Mouse (Mus musculus) B cell, adult 2 months (primary cell): ENCODE results near the gene Frat2.
A peak's percentile ranks its signal among the peaks of the same experiment; 100 is the strongest.

ENCODE experiments used
- DNase-seq, 2 experiments: peaks; one replicate each; pipeline ENCODE4 v3.0.0; 2022

Gene Frat2

DNA sequence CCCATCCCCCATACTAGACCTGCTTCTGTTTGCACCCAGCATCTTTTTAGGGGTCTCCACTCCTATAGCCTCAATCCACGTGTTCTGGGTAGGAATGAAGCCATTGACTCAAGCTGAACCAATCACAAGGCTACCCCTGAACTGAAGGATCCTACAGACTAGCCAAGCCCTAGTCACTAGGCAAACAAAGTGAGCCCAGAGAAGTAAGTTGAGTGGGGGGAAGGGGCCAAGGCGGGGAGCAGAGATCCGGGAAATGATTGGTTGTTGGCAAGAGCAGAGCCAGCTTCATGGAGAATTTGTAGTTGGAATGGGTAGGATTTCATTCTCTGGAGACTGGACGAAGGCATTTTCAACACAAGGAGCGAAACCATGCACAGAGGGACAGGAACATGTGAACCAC lies 31.0 kb downstream of the Frat2 start:
- no peak for DNase-seq

DNA sequence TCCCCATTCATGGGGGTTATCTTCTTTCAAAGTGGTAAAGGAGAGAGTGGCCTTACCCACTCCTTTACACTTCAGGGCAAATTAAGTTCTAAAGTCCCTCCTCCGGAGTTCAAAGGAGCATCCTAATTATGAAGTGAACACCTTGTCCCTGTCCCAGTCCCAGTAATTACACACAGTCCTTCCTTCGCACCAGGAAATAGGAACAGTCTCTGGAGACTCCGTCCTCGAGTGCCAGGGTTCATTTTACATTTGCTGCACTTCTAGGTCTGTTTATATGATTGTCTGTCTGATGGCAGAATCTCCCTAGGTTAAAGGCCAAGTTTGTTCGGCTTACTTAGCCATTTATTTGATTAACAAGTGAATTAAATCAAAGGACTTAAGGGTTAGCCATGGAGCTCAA lies 31.5 kb downstream of the Frat2 start:
- DNase-seq = no peak

DNA sequence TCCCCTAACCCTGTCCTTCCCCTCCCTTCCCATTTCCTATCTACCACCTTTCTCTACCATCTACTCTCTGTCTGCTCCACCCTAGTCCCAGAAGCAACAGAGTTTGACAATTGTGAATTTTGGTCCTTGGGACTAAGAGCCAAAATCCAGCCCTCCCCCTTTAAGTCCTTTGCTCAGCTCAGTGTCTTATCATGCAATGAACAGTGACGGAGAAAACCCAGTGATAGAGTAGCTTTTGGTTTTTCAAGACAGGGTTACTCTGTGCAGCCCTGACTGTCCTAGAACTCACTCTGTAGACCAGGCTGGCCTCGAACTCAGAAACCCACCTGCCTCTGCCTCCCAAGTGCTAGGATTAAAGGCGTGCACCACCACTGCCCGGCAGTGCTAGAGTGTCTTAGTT lies 34.6 kb downstream of the Frat2 start:
- no peak for DNase-seq

DNA sequence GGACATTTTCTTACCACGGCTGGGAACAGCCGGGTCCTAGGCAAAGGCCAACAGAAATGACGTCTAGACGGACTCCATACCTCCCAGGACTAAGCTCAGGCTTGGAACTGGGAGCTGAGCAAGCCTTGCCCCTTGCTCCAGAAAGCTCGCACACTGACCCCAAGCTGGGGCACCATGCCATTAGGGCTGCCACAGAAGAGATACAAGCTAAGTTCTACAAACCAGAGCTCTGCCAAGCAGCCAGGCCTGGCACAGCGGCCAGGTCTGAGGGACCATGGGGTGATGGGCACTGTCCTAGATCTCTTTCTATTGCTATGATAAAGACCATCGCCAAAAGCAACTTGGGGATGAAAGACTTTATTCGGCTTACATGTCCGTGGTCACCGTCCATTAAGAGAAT lies 35.4 kb downstream of the Frat2 start:
- DNase-seq = no peak

DNA sequence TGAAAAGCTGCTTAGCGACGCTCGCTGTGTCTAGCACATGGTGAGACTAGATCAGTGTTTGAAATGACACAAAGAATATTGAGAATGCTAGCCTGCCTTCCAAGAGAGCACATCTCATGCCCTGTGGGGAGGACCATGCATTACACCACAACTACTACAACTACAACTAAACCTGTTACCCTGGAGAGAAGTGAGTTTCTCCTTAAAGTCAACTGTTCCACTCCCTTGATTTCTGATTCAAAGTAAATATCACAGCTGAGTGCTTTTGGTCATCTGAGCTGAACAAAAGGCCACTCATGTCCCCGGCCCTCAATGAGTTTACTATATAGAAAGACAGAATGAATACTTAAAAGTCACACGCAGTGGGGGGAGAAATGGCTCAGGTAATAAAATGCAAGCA lies 37.9 kb downstream of the Frat2 start:
- DNase-seq = no peak

DNA sequence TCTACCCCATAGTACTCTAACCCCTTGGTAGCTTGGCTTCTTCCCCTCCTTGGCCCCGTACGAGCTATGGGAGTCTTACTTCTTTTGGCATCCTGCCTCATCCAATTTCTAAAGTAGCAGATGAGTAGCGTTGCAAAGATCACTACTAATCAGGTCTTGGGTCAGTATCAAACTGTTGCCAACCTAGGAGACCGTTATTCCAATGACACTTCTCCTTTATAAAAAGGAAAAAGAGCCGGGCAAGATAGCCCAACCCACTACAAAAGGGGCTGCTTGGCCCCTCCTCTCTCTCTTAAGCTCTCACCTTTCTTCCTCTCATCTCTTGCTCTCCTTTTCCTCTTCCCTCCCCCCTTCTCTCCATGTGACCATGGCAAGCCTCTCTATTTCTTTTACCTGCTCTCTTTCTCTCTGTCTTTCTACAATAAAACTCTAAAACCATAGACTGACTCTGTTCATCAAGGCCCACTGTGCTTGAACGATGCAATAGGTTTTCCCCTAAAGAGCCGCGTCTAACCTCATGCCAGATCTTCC lies 39.8 kb downstream of the Frat2 start:
- no peak for DNase-seq

DNA sequence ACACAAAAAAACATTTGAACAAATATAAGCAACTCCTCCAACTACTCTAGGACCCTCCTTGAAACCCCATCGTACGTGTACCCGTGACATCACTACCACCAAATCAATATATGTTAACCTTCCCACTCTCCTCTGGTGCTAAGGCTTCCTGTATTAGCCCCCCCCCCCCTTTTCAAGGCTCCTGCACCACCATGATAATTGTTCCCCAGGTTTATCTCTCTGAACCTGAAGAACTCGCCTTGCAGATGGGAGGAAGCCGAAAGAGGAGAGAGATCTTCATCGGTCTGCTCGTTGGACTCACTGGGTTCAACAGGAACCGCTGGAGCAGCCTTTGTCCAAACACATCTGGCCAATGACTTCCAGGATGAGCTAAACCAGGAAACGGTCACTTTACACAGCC lies 40.4 kb downstream of the Frat2 start:
- DNase-seq = no peak

DNA sequence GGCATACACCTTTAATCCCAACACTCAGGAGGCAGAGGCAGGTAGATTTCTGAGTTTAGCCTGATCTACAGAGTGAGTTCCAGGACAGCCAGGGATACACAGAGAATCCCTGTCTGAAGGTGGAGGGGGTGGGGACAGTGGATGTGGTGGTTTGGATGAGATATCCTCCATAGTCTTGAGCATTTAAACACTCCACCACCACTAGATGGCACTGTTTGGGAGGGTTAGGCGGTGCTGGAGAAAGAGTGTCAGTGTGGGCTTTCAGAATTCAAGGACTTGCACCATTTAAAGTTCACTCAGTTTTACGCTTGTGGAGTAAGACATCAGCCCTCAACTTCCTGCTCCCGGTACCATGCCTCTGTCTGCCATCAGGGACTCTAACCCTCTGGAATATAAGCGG lies 42.1 kb downstream of the Frat2 start:
- peak; percentile 26 to 34 for DNase-seq

DNA sequence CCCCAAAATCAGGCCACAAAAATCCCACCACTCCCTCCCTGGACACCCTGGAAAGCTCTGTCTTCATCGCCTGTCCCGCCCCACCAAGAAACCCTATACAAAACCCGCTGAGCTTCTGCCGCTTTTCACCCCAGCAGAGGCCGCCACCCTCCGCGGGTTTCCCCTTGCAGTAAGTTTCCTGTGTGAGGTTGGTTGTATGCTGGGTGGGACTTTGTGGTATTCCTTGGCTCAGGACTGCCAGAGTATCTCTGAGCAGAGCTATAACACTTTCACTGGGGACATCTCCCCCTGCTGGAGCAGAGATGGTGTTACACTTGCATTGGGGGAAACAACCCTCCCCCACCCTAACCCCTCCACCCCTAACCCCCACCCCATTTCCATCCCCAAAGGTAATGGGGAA lies 44.6 kb downstream of the Frat2 start:
- peak; percentile 69 to 72 for DNase-seq

DNA sequence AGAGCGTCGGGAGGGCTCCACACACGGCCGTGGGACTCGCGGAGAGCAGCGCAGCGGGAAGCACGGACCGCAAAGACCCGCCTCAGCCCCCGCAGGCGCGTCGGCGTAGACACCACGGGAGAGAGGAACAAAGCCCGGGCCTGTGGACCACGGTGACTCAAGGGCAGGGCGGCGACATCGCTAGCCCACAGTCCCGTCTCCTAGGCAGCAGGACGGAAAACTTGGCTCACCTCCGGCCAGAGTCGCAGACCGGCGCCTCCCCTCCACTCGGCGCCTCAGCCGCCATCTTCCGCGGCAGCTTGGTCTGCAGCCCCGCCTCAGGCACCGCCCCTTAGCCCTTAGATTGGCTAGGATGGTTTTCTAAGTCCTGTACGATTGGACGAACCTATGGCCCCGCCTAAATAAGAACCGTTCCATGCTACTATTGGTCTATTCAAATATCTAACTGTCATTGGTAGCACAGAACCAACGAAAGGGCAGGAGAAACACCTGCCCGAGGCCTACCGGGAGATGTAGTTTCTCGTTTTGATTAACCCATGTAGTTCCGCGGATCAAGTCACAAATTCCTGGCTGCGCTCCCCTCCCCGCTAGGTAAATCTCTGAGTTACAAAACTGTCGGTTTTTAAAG lies 46.1 kb downstream of the Frat2 start, which contains the start of gene Arhgap19:
Gene Arhgap19 (minus strand): TSS at position 306 of the 628 bp plus-strand sequence.
- DNase-seq = peak; percentile 89 to 93

DNA sequence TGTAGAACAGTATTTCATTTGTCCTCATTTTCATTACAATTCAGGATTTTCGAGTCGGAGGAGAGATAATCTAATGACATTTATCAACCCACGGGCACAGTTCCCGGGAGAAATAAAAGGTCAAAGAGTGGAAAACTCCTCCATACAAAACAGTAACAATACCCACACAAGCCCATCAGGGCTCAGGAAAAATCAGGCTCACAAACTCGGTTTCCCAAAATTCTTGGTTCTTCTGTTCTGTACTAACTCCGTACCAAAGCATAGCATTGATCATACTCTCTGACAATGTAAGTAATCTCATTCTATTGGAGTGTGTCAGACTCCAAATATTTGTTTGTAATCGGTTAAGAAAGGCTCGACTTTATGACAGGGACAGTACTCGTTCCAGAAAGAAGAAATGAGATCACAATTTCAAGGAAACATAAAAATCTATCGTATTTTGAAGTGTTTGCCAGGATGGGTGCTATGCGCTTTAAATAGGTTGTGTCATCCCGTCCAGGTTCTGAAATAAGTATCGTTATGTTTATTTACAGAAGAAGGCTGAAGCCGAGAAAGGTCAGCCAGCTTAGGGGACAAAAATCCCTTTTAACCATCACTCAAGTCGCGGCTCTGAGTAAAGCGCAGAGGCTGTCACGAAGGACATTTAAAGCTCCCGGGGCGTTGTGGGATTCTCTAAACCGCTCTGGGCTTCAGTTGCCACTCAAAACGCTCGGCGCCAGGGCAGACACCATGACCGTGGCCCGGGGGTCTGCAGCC lies 46.8 kb downstream of the Frat2 start:
- DNase-seq = no peak

DNA sequence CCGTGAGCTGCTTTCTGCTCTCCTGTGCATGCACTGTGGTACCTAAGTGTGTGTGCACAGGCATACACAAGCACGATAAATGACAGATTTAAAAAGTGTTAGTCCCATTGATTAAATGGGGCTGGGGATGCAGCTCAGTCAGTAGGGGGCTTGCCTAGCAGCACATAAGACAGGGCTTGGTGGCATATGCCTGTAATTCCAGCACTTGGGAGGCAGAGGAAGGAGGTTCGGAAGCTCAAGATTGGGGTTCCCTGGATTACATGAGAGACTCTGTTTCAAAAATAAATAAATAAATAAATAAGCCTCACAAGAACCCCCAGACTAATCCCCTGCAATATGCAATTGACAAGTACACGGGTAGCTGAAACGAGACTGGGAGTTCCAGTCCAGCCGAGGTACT lies 47.5 kb downstream of the Frat2 start:
- no peak for DNase-seq

DNA sequence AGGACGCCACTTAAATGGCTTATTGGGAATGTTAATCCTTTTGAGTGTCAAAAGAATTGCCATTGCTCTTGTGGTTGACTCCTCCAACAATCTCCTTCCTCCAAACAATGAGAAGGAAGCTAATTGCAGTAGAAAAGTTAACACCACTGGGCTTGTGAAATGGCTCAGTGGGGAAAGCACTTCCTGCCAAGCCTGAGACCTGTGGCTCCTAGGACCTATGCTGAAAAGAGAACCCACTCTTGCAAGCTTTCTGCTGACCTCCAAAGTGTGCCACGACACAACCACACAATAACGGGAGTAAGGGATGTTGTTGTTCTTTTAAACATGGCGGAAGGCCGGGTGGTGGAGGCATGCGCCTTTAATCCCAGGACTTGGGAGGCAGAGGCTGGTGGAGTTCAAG lies 50.4 kb downstream of the Frat2 start:
- DNase-seq = no peak

DNA sequence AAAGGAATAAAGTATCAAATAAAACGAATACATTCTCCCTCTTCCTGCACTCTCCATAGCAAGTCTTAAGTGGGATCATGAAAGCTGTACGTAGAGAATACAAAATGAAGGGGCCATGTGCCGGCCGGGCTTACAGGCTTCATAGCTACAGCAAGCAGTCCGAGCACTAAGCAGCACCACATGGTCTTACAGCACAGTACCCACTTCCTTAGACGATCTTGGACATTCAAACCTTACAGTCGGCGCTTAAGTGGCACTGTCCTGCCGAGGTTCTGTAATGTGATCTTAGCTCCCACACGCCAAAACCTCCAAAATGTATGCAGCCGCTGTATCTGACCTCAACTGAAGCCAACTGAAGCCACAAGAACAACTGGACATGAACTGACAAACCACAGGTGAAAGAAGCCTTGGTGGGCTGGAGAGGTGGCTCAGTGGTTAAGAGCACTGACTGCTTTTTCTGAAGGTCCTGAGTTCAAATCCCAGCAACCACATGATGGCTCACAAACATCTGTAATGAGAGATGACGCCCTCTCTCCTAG lies 51.1 kb downstream of the Frat2 start:
- DNase-seq = no peak

DNA sequence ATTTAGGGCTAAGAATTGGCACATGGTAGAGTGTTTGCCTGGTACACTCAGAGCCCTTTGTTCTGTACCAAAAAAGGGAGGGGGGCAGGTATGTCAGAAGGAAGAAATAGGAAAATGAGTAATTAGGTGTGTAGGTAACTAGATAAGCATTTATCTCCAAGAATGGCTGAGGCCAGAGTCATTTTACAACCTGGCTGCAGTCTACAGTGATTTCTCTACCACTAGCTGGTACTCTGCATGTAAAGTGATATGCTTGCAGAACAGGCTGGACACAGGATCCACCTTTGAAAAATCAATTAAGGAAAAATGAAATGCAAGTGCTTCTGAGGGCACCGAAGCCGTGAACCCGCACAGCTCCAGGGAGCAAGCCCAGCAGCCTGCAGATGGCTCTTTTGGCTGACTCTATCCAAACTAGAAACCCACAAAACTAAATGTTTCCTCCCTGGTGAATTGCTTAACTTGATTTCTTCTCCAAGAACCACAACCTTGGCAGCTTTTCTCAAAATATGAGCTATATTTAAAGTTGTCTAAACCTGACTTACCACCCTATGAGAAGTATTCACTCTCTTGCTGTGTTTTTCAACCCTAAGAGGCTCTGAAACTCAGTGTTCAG lies 51.7 kb downstream of the Frat2 start:
- DNase-seq = no peak
